Mouse (Mus musculus) stomach, postnatal 0 days (tissue): Measurements from ENCODE around the gene Nell2.

ENCODE experiments used
- CTCF ChIP-seq: IDR thresholded peaks from 2 replicates; pipeline ENCODE4 v1.5.1; 2016; ENCODE audit warnings: antibody characterized with exemption, low read depth, mild to moderate bottlenecking, moderate library complexity
- EP300 ChIP-seq: optimal IDR thresholded peaks from 2 replicates; pipeline ENCODE3; 2016; ENCODE audit warnings: antibody characterized with exemption

GRCm38 (mm10) chr15:95460041-95460566 lies 68.3 kb downstream of the Nell2 start:
- TF ChIP-seq CTCF (no peak), EP300 (no peak)
